Mouse (Mus musculus) stomach, embryonic 15.5 days (tissue): ENCODE measurements around the gene Trib3. TPM values are rescaled to one million over a fixed set of nuclear protein-coding genes. Genes with fewer than 3 reads are reported as not detected.
A peak's percentile ranks its signal among the peaks of the same experiment; 100 is the strongest.

ENCODE experiments used
- ATAC-seq: fragments of 200-750 bp; cut with Nextera tagmentation; 2 replicates; pipeline ENCODE4 v1.8.0; 2017; ENCODE audit warnings: low read depth, moderate number of reproducible peaks, moderate TSS enrichment; ENCODE audit not compliant: insufficient read depth, low FRiP score
- H3K27ac ChIP-seq: fragments of 300-500 bp; sonication (generic); 2 replicates; pipeline ENCODE4 v1.5.1; 2015; ENCODE audit warnings: mild to moderate bottlenecking, inconsistent platforms
- H3K27me3 ChIP-seq: fragments of 300-500 bp; sonication (generic); replicated peaks from 2 replicates; pipeline ENCODE4 v1.6.1; 2015; ENCODE audit warnings: inconsistent platforms
- H3K36me3 ChIP-seq: fragments of 300-500 bp; sonication (generic); 2 replicates; pipeline ENCODE4 v1.6.1; 2015; ENCODE audit warnings: inconsistent platforms
- H3K4me1 ChIP-seq: fragments of 300-500 bp; sonication (generic); 2 replicates; pipeline ENCODE4 v1.6.1; 2015; ENCODE audit warnings: inconsistent platforms
- H3K4me2 ChIP-seq: fragments of 300-500 bp; sonication (generic); 2 replicates; pipeline ENCODE4 v1.6.1; 2015; ENCODE audit warnings: mild to moderate bottlenecking, inconsistent platforms
- H3K4me3 ChIP-seq: fragments of 300-500 bp; sonication (generic); replicated peaks from 2 replicates; pipeline ENCODE4 v1.5.1; 2015; ENCODE audit warnings: inconsistent platforms
- H3K9ac ChIP-seq: fragments of 300-500 bp; sonication (generic); 2 replicates; pipeline ENCODE4 v1.6.1; 2015; ENCODE audit warnings: inconsistent platforms
- H3K9me3 ChIP-seq: fragments of 300-500 bp; sonication (generic); 2 replicates; pipeline ENCODE4 v1.6.1; 2016; ENCODE audit warnings: inconsistent platforms
- WGBS: fragments of 180-500 bp; shearing (Covaris S2); methylation state at CpG from one replicate; pipeline ENCODE4 v1.1.7; 2015; 5-methylcytosine and 5-hydroxymethylcytosine counted together
- polyA plus RNA-seq: library from polyadenylated mRNA; unstranded; fragments of >200 nt; fragmentation: Nextera tagmentation; extraction: Ambion mirVana; gene quantifications from 2 replicates; pipeline ENCODE4 v1.2.1, GENCODE M21; 2015

Gene Trib3
- 2.1 and 2.2 TPM in 2 replicates for polyA plus RNA-seq

- under 1% methylated on average over 51 of the region's 52 CpGs for WGBS
- Histone ChIP-seq H3K36me3 (no peaks in the 10 kb centered on the region), H3K4me1 (peaks cover 10% of the 10 kb centered on the region), H3K4me3 (peak within 1 kb of the TSS; percentile 52), H3K9ac (peak within 1 kb of the TSS; percentile 19; the same call in 1 of the 2 replicates), H3K4me2 (peak within 1 kb of the TSS; percentile 90), H3K27me3 (no peaks in the 10 kb centered on the region), H3K27ac (no peak within 1 kb of the TSS), H3K9me3 (no peaks in the 10 kb centered on the region)
- ATAC-seq = peak; percentile 86
These were observed at the start of gene Trib3 for GRCm38 (mm10) chr2:152343329-152344213. Gene Trib3, minus strand, starts transcription at chr2:152344032.

DNA sequence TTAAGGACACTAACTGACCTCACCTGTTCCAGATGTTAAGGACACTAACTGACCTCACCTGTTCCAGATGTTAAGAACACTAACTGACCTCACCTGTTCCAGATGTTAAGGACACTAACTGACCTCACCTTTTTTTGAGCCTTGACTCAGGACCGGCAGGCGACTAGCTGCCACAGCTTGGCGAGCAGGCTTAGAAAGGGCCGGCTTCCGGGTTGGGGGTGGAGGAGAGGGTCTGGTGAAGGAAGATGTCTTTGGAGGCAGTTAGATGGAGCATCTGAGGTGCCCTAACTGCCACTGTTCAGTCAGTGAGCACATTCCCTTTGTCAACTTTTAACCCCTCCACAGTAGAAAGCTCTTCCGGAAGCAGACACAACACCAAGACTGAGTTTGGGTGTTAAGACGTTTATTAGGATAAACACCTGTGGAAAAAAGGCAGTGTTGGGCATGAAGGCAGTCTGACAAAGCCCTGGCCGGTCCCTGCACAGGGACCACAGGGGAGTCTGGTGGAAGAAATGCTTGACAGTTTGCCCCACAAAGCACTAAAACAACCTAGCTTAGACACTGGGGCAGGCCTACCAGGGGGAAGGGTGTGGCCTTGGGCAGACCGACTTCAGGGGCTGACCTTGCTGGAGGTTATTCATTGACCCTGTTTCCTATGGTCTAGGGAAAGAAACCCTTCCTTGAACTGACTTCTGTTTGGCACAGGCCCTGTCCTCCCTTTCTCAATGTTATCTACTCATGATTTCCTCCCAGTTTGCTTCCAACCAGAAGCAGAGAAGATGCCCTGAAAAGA, 49.6 kb upstream of the Trib3 start:
- H3K27ac ChIP-seq = no peak overlapping the region
- ATAC-seq = no peak
- H3K4me2 ChIP-seq = no peak overlapping the region

GRCm38 (mm10) chr2:152392786-152393185, 49.0 kb upstream of the Trib3 start:
- Histone ChIP-seq H3K27ac (no peak overlapping the region), H3K4me3 (no peak overlapping the region), H3K9ac (no peak overlapping the region), H3K36me3 (peaks cover 11% of the 10 kb centered on the region; the same call in 1 of the 2 replicates), H3K4me1 (peaks cover 29% of the 10 kb centered on the region), H3K9me3 (no peaks in the 10 kb centered on the region), H3K4me2 (no peak overlapping the region), H3K27me3 (no peaks in the 10 kb centered on the region)
- ATAC-seq = no peak
- WGBS = 20% methylated on average over 3 of the region's 3 CpGs

More for the DNA sequence above, 49.6 kb upstream of the Trib3 start:
- peaks cover 29% of the 10 kb centered on the region for H3K4me1 ChIP-seq
- 47% methylated on average over 9 of the region's 9 CpGs for WGBS
- H3K9me3 ChIP-seq = no peaks in the 10 kb centered on the region
- H3K9ac ChIP-seq = no peak overlapping the region
- H3K36me3 ChIP-seq = peaks cover 11% of the 10 kb centered on the region; the same call in 1 of the 2 replicates
- no peaks in the 10 kb centered on the region for H3K27me3 ChIP-seq
- no peak overlapping the region for H3K4me3 ChIP-seq

DNA sequence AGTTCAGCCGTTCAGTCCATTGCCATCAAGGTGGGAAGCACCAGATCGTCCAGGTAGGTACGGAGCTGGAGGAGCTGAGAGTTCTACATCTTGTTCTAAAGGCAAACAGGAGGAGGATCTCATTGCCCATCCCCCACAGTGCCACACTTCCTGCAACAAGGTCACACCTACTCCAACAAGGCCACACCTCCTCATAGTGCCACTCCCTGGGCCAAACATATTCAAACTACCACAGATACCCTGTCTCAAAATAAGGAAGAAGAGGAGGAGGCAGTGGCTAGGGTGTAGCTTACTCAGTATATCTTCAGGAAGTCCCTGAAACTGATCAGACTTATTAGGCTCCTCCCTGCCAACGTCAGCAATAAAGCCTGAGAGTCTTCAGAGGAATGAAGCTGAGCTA, 40.4 kb upstream of the Trib3 start:
- WGBS = 87% methylated on average over 4 of the region's 4 CpGs
- Histone ChIP-seq H3K4me3 (no peak overlapping the region), H3K9ac (no peak overlapping the region), H3K36me3 (no peaks in the 10 kb centered on the region), H3K27ac (no peak overlapping the region), H3K4me1 (no peaks in the 10 kb centered on the region), H3K4me2 (no peak overlapping the region), H3K9me3 (no peaks in the 10 kb centered on the region), H3K27me3 (no peaks in the 10 kb centered on the region)
- ATAC-seq = no peak

GRCm38 (mm10) chr2:152376345-152376741, 32.5 kb upstream of the Trib3 start, which contains the start of gene Nrsn2:
Gene Nrsn2, minus strand, starts transcription at chr2:152376638.
- Histone ChIP-seq H3K4me3 (no peak within 1 kb of the TSS), H3K9me3 (no peaks in the 10 kb centered on the region), H3K4me1 (peaks cover 14% of the 10 kb centered on the region; the same call in 1 of the 2 replicates), H3K9ac (no peak within 1 kb of the TSS), H3K36me3 (no peaks in the 10 kb centered on the region), H3K27me3 (peaks cover 19% of the 10 kb centered on the region; the same call in 1 of the 2 replicates), H3K4me2 (peak within 1 kb of the TSS; percentile 40), H3K27ac (no peak within 1 kb of the TSS)
- 3% methylated on average over 16 of the region's 16 CpGs for WGBS
- ATAC-seq = peak; percentile 43; the same call in 1 of the 2 replicates

GRCm38 (mm10) chr2:152375652-152376344, 32.0 kb upstream of the Trib3 start:
- H3K9ac ChIP-seq = no peak overlapping the region
- ATAC-seq = no peak

DNA sequence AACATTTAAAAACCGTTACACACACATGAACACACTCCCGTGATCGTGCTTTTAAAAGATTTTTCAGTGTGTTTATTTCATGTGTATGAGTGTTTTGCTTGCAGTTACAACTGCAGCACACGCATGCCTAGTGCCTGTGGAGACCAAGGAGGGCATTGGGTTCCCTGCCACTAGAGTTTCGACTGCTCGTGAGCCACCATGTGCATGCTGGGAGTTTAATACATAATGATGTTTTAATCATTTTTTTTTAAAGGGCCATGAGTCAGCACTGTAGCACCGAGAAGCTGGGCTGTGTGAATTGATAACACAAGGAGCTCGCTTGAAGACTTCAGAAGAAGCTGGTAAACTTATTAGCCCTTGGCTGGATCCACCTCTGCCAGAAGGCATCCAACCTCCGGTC, 29.7 kb upstream of the Trib3 start:
- Histone ChIP-seq H3K36me3 (no peaks in the 10 kb centered on the region), H3K4me2 (no peak overlapping the region), H3K4me1 (peaks cover 17% of the 10 kb centered on the region; the same call in 1 of the 2 replicates), H3K4me3 (no peak overlapping the region), H3K9me3 (no peaks in the 10 kb centered on the region), H3K27ac (no peak overlapping the region), H3K9ac (no peak overlapping the region), H3K27me3 (peaks cover 19% of the 10 kb centered on the region; the same call in 1 of the 2 replicates)
- no peak for ATAC-seq
- WGBS = 76% methylated on average over 9 of the region's 9 CpGs

More at GRCm38 (mm10) chr2:152375652-152376344, 32.0 kb upstream of the Trib3 start:
- Histone ChIP-seq H3K4me2 (peak overlapping the region; percentile 25), H3K27me3 (peaks cover 19% of the 10 kb centered on the region; the same call in 1 of the 2 replicates), H3K9me3 (no peaks in the 10 kb centered on the region), H3K36me3 (no peaks in the 10 kb centered on the region), H3K4me1 (peaks cover 14% of the 10 kb centered on the region; the same call in 1 of the 2 replicates), H3K27ac (no peak overlapping the region), H3K4me3 (no peak overlapping the region)
- 9% methylated on average over 21 of the region's 21 CpGs for WGBS

- no peak for ATAC-seq
- H3K4me1 ChIP-seq = peaks cover 18% of the 10 kb centered on the region; the same call in 1 of the 2 replicates
- H3K27me3 ChIP-seq = peaks cover 19% of the 10 kb centered on the region; the same call in 1 of the 2 replicates
- H3K4me3 ChIP-seq = no peak overlapping the region
- H3K4me2 ChIP-seq = no peak overlapping the region
- H3K9me3 ChIP-seq = no peaks in the 10 kb centered on the region
- H3K36me3 ChIP-seq = no peaks in the 10 kb centered on the region
- WGBS = 59% methylated on average over 4 of the region's 4 CpGs
- H3K27ac ChIP-seq = no peak overlapping the region
- no peak overlapping the region for H3K9ac ChIP-seq
These were observed 28.8 kb upstream of the Trib3 start for GRCm38 (mm10) chr2:152372661-152373060.

DNA sequence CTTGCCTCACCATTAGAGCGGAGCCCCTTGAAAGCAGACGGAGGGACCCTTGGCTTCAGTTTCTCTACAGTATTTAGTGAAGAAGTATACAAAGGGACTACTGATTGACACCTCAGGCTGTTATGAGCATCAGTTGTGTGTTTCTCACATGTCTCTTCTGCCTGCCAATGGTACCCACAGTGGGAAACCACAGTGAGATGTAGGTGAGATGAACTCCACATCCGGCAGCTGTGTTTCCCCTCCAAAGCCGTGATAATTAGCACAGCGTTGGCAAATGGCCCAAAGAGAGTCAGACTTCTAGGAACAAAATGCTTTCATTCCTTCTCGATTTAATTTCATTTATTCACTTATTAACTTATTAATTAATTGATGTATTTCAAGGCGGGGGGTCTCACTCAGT, 28.3 kb upstream of the Trib3 start:
- H3K4me3 ChIP-seq = no peak overlapping the region
- H3K4me2 ChIP-seq = no peak overlapping the region
- H3K27ac ChIP-seq = no peak overlapping the region
- peaks cover 15% of the 10 kb centered on the region; the same call in 1 of the 2 replicates for H3K27me3 ChIP-seq
- peaks cover 18% of the 10 kb centered on the region; the same call in 1 of the 2 replicates for H3K4me1 ChIP-seq
- no peak for ATAC-seq
- H3K9ac ChIP-seq = no peak overlapping the region
- 80% methylated on average over 7 of the region's 7 CpGs for WGBS
- no peaks in the 10 kb centered on the region for H3K9me3 ChIP-seq
- H3K36me3 ChIP-seq = no peaks in the 10 kb centered on the region

- ATAC-seq = no peak
- WGBS = 29% methylated on average over 14 of the region's 14 CpGs
- no peaks in the 10 kb centered on the region for H3K27me3 ChIP-seq
- no peak overlapping the region for H3K9ac ChIP-seq
- peaks cover 7% of the 10 kb centered on the region; the same call in 1 of the 2 replicates for H3K4me1 ChIP-seq
- H3K36me3 ChIP-seq = no peaks in the 10 kb centered on the region
- H3K27ac ChIP-seq = no peak overlapping the region
- H3K4me2 ChIP-seq = peak overlapping the region; percentile 34
- no peaks in the 10 kb centered on the region for H3K9me3 ChIP-seq
- no peak overlapping the region for H3K4me3 ChIP-seq
These were observed 24.8 kb upstream of the Trib3 start for GRCm38 (mm10) chr2:152368532-152369140.

DNA sequence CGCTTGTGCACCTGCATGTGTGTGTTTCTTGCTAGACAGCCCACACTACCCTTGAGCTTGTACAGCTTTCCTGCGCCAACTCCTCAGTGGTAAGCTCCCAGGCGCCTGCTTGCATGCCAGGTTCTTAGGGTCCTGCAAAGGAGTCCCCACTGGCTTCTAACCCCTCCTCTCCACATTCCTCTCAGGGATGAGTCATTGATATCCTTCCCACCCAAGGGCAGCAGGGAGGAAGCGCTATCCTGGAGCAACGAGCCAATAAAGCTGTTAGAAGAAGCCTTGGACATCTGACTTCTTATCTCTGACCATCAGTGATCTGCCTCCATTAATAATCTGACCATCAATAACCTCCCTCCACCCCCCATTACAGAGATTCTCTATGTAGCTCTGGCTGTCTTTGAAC, 24.1 kb upstream of the Trib3 start:
- WGBS = 63% methylated on average over 5 of the region's 5 CpGs
- no peak for ATAC-seq
- Histone ChIP-seq H3K27me3 (no peaks in the 10 kb centered on the region), H3K4me3 (no peak overlapping the region), H3K9me3 (no peaks in the 10 kb centered on the region), H3K4me1 (peaks cover 9% of the 10 kb centered on the region; the same call in 1 of the 2 replicates), H3K4me2 (no peak overlapping the region), H3K36me3 (no peaks in the 10 kb centered on the region), H3K9ac (no peak overlapping the region), H3K27ac (no peak overlapping the region)
